Mouse (Mus musculus) left cerebral cortex, postnatal 10 days (tissue): Measurements from ENCODE around the gene Ip6k3. TPM values are rescaled to one million over a fixed set of nuclear protein-coding genes. Genes with fewer than 3 reads are reported as not detected.

Source experiments
- DNase-seq, 2 experiments: peaks; one replicate each; pipeline ENCODE4 v3.0.0; 2021 to 2022; ENCODE audit warnings: low spot score in 2 of 2, mixed read lengths in 1 of 2; ENCODE audit errors: extremely low spot score in 1 of 2
- intact Hi-C: fragments of 180-260 bp; cut with DNase I; formaldehyde crosslinking; loops from one replicate; pipeline ENCODE4 v1.15.1; 2025
- total RNA-seq, 2 experiments: library from RNA; stranded (reverse); gene quantifications; 2 replicates each; pipeline ENCODE4 v1.2.3; 2021

Gene Ip6k3
- total RNA-seq, 2 experiments from 2014 or later, result 0.20 to 0.43 TPM

DNA sequence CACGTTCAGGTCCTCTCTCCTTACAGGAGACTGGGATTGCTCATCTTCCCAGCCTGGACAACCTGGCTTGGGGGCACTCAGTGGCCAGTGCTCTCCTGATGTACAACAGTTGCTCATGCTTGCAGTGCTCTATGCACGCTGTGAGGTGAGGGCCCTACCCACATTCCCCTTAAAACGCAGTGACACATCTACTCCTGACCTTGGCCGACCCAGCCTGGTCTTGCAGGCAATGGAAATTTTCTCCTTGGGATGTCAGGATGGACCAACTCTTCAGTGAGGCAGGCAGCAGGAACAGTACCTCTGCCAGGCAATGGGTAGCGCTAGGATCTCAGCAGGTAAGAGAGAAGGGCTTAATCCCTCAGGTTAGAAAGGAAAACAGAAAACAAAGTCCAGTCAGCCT is 19.5 kb upstream of the Ip6k3 start:
- intact Hi-C loops, result loop anchor here (5.0 kb wide), 1 partner anchor 50 kb away; no protein-coding TSS in a partner anchor

DNA sequence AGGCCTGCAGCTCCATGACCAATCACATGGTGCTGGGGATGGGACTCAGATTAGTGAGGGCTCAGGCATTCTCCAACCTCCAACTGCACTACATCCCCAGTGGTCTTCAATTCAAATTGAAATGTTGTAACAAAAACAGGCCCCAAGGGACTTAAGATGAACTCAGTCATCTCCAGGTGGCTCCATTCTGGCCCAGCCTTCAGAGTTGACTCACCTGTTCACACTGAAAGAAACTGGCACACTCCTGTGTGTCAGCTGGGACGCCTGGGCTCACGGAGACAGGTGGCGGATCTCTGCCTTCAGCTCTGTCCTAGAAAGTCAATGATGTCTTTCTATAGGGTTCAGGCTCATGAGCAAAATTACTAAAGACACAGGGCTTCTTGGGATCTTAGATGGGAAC is 18.5 kb upstream of the Ip6k3 start:
- no peak for DNase-seq
- intact Hi-C loops, result loop anchor here (5.0 kb wide), 1 partner anchor 49 kb away; no protein-coding TSS in a partner anchor

More for the DNA sequence above, 19.5 kb upstream of the Ip6k3 start:
- no peak for DNase-seq

DNA sequence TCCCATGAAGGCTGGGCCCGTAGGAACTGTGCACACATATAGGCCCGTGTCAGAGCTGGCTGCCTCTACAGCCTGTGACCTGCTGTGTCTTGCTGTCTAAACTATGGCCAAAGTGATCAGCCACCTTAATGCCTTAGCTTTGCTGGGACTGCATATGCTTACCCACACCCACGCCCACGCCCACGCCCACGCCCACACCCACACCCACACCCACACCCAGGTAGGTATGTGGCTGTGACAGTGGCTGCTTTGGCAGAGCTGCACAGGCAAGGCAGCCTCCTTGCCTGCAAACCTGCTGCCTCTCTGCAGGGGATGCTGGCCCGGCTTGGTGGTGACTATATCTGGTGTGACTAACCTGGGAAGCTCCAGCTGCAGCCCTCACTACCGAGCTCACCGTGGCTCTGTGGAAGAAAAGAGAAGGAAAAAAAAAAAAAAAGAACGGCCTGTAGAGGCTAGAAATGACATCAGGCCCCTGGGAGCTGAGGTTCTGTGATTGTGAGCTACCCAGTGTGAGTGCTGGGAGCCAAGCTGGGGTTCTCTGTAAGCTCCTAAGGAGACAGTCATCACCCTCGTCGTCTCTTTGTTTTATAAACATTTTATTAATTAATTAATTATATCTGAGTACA is 16.2 kb upstream of the Ip6k3 start:
- intact Hi-C loops, result no loop called here
- no peak for DNase-seq

DNA sequence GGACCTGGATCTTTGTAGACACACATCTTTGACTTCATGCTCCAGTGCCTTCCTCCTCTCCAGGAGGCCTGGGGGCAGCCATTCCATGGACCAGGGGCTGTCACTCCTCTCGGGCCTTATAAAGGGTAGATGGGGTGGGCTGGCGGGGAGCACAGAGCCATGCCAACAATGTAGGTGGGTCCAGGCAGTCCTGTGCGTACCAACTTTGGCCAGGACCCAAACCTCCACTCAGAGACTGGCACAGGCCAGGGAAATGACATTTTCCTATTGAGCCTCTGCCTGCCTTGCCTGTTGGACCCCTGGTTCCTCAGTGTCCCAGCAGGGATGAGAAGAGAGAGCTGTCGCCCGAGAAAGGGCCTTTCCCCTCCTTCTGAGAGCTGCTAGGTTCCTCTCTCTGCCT is 14.8 kb upstream of the Ip6k3 start:
- DNase-seq, result no peak
- intact Hi-C loops, result no loop called here

DNA sequence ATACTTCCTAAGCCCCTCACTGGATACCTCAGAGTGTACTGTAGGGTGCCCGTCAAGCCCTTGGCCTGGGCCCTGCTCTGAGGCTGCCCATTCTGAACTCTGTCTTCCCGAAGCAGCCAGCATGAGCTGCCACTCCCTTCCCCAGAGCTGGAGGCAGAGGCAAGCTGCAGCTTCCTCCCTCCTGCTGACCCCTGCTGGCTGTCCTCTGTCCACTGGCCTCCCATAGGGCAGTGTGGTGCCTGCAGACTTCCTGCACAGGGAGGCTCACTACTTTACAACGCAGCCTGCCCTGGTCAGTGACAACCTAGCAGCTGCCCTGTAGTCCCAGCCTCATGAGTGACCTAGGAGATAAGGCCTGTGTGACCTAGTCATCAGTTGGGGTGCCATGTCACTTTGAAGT is 14.1 kb upstream of the Ip6k3 start:
- DNase-seq, result peak in 1 of 2 experiments; percentile 63
- intact Hi-C loops, result no loop called here

DNA sequence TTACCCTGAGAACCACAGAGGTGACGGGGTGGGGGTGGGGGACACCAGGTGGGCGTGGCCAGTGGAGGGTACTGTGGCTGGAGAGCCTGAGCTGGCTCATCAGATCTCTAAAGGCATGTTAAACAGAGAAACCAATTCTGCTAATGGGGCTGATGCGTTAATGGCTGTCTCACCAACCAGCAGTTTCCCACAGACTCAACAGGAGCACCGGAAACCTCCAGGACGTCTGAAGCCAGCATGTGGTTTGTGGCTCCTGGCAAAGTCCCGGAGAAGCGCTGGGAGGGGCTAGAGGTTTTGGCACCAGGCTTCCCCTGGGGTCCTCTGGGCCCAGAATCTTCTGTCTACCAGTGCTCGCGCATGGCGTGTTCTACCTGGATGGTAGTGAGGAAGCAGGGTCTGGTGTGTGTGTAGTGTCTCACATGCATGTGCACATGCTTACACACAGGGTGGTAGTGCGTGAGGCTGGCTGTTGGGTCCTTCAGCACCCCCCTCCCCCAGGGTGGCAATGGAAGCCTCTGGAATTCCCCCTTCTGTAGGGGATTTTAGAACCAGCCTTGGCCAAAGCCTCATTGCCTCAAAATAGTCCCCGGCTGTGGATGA is 12.2 kb upstream of the Ip6k3 start:
- intact Hi-C loops, result no loop called here
- no peak for DNase-seq

DNA sequence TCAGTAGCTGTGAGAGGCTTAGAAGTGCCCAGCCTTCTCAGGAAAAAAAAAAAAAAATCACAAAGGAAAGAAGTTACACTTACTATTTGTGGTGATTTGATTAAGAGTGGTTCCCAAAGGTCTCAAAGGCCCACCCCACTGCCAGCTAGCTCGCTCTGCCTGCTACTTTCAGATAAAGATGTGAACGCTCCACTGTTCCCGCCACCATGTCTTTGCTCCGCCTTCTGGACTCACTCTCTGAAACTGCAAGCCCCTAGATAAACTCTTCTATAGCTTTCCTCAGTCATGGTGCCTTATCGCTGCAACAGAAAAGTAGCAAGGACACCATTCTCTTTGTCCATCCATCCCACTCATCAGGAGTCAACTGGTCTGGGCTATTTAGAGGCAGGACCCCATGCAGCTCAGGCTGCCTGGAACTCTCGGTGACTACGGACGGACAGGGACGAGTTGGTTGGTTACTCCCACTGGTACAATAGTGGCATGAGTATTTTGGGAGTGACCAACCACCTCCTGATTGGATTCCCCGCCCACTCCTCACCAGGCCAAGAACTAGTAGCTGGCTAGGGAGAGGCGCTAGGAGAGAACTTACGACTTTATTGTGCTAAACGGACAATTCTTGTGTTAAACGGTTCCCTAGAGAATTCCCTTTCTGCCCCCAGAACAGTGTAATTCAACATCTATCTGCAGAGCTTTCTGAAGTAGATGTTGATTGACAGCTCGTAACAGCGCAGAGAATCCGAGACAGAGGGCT is 11.0 kb upstream of the Ip6k3 start:
- intact Hi-C loops, result no loop called here
- no peak for DNase-seq

DNA sequence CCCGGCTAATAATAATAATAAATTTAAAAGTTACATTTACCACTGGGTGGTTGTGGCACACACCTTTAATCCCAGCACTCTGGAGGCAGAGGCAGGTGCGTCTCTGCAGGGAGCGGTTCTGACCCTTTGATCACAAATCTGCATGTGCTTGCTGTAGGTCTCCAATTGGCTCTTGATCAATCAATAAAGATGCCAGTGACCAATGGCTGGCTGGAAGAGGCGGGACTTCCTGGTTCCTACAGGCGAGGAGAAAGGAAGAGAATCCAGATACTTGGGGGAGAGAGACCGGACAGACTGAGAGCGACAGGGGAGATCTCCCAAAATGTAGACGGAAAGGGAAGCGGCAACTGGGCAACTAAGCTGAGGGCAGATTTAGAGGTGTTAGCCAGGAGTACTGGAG is 10.4 kb upstream of the Ip6k3 start:
- intact Hi-C loops, result no loop called here
- DNase-seq, result no peak

DNA sequence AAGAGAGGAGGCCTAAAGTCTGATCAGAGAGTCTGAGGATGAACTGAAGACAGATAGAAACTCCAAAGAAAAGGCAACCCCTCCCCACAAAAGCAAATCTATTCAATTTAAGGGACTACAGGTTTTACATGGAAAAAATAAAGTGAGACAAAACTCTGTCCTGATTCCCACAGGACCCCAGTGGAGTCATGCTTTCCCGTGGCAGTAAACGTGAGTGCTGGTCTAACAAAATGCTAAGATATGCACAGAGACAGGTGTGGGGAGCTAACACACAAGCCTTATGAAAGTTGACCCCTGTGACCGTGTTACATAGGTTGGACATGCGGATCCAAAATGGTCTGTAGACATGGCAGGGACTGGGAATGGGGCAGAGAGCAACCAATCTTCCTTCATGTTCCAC is 9.2 kb upstream of the Ip6k3 start:
- intact Hi-C loops, result no loop called here

DNA sequence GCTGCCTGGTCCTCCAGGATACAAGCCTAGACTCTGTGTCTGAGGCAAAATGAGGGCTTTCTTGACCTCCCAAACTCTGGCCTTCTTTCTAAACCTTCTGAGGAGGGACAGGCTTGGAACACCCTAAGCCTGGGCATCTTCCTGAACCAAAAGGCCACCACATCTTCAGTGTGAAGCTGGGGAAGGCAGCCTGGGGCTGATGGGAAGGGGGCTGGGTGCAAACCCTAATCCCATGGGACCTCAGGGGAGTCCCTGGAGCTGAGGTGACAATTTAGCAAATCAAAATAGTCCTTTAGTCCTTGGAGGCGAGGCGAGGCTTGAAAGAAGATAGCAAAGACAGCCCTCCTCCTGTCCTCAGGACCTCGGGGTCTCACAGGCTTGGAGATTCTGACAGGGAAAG is 8.7 kb upstream of the Ip6k3 start:
- intact Hi-C loops, result no loop called here
- no peak for DNase-seq

More for the DNA sequence above, 9.2 kb upstream of the Ip6k3 start:
- DNase-seq, result no peak

DNA sequence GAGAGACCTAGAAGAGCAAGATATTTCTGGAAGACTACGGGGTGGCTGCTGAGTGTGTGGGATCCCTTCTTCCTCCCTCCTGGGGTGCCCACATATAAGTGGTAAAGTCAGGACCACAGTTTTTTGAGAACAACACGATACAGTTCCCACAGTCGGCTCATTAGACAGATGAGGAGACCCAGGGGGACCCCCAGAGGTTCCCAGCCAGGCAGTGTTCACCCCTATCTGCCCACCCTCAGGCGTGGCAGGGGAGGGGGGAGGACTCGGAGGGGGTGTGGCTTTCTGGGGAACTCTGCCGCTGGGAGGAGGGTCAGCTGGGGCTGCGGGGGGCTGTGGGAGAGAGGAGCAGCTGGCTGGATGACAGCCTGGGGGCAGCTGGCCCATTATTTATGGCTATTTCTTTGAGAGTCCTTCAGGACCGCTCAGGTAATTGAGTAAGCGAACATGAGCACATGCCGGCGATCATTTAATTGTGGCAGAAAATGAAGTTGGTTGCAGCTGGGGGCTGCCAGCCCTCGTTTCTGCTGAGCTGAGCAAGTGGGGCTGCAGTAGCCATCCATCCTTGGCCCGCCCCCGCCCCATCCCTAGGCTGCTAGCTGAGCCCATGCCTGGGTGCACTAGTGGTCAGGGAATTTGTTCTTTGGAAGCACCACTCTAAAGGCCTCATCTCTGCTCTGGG is 7.7 kb upstream of the Ip6k3 start:
- intact Hi-C loops, result no loop called here
- no peak for DNase-seq

DNA sequence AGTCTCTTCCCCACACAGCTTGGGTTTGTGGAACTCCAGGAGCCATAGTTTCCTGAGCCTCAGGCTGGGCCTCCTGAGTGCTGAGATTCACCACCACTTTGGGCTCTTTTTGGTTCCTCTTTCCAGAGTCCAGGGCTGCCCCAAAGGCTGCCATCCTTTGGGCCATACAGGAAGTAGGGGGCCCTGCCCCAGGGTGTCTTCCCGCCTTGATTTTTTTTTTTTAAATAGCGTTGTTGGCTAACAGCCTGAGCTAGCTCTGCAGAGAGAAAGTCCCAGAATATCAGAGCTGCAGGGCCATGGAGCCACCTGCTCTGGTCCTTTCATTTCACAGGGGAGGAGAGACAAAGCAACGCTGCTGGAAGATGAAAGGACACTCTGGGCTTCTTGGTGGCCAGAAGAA is 6.1 kb upstream of the Ip6k3 start:
- DNase-seq, result no peak
- intact Hi-C loops, result no loop called here

DNA sequence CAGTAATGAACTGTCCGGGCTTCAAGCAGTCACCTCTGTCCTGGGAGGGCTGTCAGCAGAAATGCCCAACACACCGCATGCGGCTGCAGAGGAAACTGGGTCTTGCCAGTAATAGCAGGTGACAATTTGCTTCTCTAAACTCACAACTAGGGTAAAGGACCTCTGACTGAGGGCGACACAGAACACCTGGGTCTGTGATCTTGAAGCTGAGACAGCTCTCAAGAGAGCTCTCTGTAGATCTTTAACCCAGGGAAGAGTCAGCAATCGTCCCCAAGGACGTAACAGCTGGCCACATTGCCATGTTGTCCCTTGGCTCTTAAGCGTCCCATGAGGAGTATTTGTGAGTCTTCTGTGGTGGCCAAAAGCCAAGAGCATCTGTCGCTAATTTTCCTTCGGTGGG is 4.9 kb upstream of the Ip6k3 start:
- intact Hi-C loops, result no loop called here

DNA sequence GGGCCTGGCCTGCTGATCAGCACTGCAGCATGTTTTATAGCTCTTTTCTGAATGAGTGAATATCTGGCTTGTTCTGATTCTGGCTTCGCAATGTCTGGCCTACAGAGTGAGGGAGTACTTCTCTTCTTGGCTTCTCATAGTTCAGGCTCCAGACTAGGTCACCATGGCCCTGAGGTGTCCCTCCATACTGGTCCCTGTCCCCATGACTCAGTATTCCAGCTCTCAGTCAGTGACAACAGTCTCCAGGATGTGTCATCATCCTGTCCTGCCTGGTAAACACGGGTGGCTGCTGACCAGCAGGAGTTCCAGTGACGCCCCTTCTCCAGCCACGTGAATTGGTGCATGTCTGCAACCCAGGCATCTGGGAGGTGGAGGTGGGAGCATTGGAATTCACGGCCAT is 3.5 kb upstream of the Ip6k3 start:
- no peak for DNase-seq
- intact Hi-C loops, result no loop called here

More for the DNA sequence above, 4.9 kb upstream of the Ip6k3 start:
- no peak for DNase-seq

DNA sequence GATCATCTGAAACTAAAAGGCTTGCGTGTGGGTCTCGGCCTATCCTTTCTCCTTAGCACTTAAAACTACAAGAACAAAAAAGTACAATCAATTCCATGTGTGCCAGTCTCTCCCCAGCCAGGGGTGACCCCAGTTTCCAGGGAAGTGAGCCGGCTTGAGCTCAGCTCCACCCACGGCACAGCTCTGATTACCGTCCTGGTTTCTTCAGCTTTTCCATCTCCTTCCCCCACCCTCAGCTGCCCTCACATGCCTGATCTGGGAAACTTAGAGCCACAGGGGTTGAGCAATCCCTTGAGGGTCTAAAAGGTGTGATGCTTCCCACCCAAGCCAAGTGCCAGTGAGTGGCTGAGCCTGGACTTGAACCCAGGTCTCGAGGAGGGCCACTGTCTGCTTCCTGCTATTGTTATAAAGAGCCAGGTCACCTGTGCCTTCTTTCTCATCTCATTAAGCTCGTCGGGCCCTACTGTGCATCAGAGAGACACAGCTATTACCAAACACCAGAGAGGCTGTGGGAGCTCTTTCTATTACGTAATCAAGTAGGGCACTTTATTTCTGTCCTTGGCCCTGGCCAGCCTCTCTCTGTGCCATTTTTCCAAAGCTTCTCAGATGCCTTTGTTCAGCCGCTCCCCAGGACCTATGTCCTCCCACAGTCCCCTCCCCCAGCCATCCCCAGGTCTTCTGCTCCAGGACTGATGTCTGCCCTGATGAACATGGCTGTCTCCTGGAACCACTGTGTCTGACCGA is 2.5 kb upstream of the Ip6k3 start:
- no peak for DNase-seq
- intact Hi-C loops, result no loop called here

DNA sequence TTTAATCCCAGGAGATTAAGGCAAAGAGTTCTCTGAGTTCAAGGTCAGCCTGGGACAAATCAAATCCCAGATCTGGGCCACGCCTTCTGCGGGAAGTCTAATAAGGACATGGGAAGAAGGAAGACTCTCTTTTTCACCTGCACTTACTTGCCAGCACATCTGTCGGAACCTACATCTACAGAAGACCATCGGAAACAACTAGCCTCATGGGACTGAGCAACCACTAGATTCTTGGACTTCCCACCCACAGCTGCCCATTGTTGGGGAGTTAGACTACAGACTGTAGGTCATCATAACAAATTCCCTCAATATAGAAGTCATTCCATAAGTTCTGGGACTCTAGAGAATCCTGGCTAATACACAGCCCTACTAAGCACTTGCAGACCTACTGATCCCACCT is 974 bp upstream of the Ip6k3 start:
- DNase-seq, result no peak
- intact Hi-C loops, result no loop called here

DNA sequence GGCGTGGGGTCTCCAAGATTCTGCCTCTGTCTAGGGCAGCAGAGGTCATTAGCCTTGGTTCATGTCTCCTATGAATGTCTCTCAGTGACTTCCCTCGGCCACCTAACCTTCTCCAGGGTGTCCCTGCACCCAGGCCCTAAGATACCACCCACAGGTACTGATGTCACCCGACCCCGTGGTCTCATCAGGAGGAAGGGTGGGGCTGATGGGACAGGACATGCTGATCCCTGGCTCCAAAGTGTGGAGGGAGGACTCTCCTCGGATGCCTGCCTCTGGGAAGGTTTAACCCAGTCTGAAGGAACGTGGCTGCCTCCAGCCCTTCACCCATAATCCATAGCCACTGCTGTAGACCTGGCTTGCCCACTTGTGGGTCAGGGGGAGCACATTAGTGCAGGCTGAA is 694 bp downstream of the Ip6k3 start:
- no peak for DNase-seq
- intact Hi-C loops, result no loop called here

DNA sequence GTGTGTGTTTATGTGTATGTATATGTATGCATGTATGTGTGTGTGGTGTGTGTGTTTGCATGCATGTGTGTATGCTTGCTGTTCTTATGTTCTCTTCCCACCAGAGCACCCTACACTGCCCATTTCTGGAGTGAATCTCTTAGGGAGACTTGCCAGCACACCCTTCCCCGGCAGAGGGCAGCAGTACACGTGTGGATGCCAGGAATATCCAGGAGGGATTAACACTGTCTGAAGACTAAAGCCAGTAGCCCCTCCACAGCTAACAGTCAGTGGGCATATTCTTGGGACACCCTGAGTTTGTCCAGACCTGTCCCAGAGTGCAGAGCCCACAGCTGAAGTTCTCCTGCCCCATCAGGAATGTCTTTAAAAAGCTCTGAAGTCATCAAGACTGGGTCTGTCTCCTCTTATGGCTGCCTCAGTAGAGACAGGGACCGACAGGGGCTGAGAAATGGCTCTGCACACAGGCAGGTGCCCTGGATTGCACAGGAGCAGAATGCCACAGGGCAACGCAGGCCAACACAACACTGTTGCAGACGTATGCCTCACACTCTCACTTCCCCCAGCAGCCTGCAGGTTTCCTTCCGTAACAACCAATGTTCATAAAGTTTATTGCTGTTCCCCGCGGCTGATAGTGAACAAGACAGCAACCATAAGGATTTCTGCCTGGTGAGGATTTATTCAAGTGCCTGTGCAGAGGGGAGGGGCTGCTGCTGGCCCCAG is 2.4 kb downstream of the Ip6k3 start:
- peak; percentile 40 to 67 for DNase-seq
- intact Hi-C loops, result no loop called here
